Mouse (Mus musculus): Measurements from ENCODE around the gene Nol9.

Nol9 gene

DNA sequence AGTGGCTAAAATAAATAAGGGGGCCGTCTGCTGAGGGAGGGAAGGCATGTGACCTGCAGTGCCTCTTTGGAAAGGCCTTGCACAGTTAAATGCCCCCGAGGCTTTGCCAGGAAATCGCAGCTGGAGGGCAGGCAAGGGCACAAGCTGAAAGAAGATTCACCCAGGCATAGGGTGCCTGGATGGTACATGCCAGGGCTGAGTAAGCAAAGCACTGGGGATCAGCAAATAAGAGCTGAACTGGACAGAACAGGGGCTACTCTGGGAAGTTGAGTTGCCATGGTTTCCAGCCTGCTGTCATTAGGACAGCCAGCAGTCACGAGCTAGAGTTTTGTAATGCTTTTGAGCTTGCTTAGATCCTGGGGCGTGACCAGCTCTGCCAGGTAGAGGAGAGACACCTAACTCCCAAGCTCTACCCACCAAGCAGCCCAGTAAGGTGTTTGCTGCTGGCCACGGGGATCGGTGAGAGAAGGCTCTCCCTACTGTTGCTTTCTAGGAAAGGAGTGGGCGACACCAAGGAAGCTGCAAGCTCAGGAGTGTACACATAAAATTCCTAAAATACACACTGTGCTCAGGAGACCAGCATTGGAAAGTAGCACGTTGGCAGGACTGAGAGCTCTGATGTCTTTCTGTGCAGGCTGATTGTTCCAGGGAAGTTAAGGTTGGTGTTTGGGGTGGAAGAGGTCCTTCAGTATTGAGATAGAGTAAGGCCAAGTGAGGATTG is 23.4 kb downstream of the Nol9 start:
- no peak for DNase-seq (ENCODE audit: low read depth, low spot score)

DNA sequence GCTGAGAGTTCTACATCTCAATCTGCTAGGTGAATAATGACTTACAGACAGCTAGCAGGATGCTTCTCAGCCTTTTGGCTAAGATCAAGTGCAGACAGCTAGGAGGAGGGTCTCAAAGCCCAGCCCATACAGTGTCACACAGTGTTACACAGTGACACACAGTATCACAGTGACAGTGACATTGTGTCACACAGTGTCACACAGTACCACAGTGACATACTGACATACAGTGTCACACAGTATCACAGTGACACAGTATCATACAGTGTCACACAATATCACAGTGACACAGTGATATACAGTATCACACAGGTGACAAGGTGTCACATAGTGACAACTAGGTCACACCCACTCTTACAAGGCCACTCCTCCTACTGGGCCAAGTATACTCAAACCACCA is 28.2 kb downstream of the Nol9 start:
- DNase-seq (ENCODE audit: low read depth, low spot score): no peak

DNA sequence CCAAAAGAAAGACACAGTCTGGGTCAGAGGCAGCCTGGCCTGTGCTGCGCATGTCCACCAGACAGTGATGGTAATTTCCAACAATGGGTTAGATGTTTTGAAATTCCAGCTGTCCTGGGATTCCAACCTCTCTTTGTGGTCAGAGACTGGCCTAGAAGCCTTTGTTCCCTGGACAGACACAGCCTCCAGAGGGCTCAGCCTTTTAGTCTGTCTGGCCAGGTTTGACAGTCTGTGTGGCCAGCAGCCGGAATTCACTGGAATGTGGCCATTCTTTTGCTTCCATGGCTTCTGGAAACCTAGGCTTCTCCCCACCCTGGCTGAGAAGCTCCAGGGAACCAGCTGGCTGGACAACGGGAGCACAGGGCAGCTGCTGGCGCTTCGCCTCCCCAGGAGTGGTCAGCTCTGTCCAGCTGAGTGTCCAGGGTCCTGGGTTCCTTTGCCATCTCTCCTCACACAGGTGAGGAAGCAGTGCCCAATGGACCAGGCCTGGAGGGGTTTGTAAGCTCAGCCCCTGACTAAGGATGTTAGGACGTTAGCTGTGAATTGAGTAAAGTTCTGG is 29.1 kb downstream of the Nol9 start:
- no peak for DNase-seq (ENCODE audit: low read depth, low spot score)

DNA sequence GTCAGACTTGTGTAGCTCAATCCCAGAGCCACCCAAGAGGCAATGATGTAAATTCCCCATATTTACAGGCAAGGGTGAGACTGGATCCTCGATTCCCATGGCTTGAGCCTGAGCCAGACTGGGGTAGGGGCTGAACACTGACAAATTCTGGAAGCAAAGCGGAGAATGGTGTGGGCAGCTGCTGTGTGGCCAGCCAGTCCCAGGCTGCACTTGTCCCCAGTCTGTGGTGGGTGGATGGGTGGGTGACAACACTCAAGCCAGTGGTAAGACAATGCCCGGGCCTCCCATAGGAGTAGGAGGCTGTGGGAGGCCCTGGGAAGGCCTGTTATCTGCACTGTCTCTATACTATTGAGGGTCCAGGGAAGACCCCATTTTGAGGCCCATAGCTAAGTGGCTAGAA is 30.1 kb downstream of the Nol9 start:
- DNase-seq (ENCODE audit: low read depth, low spot score): no peak

DNA sequence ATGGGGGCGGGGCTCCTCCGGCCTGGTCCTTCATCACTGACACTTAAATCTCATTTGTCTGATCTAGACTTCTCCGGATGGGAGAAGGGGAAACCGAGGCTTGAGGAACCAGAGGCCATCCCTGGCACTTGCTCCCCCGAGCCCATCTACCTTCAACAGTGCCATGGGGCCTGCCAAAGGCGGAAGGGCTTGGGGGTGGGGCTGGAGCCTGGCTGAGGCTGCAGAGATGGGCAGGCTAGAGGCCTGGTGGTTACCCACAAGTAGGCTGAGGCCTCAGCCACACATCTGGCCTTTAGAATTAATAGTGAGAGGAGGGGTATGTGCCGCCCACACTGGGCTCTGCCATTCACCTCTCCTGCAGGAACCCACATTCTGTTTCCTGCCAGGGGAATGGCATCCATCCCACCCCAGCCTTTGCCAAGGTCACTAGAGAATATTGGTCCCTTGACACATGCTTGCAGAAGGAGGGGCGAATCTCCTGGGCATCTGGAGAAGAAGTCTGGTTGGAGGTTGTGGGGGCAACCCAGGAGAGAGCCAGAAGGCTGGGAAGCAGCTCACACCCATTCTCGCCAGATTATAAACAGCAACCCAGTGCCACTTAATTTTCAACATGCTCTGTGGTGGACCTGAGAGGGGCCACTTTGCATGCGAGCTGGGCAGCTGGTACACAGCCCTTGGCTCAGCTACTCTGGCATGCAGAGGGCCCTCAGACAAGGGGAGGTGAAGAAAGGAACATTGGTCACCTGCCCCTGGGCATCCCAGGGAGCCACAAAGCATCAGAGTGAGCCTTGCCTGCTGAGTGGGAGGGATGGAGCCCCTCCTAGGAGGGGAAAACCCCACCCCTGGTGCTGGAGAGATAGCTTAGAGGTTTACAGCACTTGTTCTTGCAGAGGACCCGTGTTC is 31.6 kb downstream of the Nol9 start:
- no peak for DNase-seq (ENCODE audit: low read depth, low spot score)

DNA sequence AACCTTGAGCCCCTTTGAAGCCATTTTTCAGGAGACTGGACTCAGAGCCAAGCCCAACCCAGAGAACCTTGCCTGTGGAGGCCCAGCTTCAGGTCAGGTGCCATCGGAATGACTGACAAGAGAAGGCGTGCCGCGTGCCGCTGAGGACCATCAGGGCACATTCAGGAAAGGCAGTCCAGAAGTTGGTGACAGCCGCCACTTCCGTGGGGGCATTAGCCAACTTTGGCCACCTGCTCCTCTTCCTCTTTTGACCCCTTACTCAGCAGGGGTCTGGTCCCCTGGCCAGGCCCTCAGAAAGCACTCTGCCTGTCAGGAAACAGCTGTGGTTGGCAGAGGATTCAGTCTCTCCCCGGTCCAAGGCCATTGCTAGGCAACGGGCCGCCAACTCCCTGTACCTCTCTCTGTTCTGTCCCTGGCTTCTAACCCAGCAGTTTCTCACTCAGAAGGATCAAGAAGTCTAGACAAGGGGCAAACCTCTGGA is 33.0 kb downstream of the Nol9 start, which contains the start of gene Plekhg5:
TSS of gene Plekhg5 (plus strand) at position 378 of the 481 bp plus-strand sequence.
- DNase-seq (ENCODE audit: low read depth, low spot score): no peak

DNA sequence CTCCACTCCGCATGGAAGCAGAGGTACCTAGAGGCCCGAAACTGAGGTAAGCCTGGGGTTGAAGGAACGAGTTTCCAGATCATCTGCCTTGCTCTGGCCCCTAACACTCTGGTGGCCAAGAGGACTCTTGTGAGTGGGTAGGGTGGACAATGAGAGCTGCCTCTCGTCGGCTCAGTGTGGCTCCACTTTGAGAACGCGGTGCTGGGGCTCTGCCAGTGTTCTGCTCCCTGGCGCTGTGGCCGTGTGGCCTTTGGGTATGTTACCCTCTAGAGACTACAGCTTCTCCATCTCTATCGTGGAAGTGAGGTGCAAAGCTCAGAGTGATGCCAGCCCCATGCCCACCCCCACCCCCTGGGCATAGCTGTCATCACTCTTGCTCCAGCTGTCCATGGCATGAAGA is 33.5 kb downstream of the Nol9 start:
- no peak for DNase-seq (ENCODE audit: low read depth, low spot score)

DNA sequence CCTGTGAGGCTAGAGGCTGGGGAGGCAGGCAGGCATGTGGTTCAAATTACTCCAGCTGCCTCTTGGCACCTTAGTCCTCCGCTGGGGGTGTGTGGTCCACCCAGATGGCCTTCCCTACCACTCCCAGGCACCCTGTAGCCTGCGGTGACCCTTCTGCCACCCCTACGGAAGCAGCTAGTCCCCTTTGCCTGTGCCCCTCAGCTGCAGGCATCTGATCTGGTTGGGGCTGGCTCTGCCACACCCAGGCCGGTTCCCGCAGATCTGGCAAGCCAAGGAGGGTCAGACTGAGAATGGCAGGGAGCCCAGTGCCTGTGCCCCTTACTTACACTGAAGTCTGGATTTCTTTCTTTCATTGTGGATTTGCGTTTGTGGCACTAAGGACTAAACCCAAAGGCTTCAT is 34.6 kb downstream of the Nol9 start:
- DNase-seq (ENCODE audit: low read depth, low spot score): no peak

DNA sequence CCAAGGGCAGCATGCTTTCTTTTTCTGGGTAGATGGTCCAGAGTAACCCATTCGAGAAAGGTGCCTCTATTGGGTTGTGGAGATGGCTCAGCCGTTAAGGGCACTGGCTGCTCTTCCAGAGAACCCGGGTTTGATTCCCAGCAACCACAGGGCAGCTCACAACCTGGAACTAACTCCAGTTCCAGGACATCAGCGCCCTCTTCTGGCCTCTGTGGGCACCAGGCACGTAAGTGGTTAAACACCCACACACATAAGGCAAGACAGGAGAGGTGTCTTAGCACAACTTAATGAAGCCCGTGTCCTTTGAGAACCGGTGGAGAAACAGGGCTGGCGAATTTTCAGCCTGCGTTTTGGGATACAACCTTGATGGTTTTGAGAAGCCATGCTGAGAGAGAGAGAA is 35.4 kb downstream of the Nol9 start:
- no peak for DNase-seq (ENCODE audit: low read depth, low spot score)

DNA sequence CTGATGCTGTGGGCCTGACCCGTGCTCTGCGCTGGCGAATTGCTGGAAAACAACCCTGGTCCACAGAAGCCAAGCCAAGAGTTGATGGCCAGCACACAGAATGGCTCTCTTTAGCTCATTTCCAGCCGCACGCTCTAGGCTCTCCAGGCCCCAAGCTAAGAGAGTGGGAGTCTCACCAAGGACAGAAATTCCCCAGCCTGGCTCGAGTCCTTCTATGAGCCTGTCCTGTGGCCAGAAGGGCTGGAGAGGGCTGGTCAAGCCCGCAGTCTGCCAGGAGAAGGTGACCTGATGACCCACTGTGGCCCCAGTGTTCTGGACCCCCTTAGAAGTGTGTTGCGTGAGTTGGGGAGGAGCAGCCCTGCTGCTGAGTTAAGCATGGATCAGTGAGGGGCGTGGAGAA is 38.1 kb downstream of the Nol9 start:
- no peak for DNase-seq (ENCODE audit: low read depth, low spot score)

DNA sequence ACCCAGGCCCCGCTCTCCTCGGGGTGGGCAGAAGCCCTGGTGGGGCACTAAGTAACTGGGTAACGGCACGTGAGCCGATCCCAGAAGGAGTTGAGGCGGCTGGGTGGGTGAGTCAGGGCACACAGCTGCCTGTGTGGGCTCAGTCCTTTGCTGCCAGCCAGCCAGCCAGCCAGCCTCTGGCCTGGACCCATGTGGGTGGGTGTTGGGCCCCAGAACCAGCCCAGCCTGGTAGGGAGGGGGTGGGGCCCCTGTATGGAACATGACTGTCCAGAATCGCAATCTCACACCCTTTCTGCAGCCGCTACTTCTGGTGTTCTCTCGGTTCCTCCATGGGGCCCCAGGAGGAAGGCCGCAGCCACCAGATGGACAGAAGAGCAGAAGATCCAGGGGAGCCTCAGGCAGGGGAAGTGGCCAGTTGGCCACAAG is 39.0 kb downstream of the Nol9 start:
- no peak for DNase-seq (ENCODE audit: low read depth, low spot score)

DNA sequence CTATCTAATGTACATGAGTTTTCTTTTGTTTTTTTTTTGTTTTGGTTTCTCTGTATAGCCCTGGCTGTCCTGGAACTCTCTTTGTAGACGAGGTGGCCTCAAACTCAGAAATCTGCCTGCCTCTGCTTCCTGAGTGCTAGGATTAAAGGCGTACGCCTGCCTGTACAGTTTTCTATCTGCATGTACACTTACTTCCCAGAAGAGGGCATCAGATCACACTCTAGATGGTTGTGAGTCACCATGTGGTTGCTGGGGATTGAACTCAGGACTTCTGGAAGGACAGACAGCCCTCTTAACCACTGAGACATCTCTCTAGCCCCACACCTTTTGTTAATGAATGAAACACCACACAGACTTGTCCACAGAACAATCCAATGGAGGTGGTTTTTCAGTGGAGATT is 40.1 kb downstream of the Nol9 start:
- no peak for DNase-seq (ENCODE audit: low read depth, low spot score)

DNA sequence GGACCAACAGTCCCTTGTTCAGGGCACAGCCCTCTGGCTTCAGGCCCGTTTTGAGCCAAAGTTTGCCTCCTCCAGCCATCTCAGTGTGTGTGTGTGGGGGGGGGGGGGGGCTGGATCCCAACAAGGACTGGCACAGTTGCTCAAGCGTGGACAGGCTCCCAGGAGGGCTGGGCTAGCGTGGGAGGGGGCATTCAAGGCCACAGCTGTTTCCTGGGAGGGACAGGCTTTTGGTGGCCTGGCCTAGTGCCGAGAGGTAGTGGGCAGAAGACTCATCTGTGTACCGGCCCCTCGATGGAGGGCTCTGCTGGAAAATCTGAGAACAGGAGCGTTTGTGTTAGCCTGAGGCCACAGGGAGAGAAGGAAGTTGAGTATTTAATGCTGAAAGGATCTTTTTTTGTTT is 40.8 kb downstream of the Nol9 start:
- DNase-seq (ENCODE audit: low read depth, low spot score): no peak

DNA sequence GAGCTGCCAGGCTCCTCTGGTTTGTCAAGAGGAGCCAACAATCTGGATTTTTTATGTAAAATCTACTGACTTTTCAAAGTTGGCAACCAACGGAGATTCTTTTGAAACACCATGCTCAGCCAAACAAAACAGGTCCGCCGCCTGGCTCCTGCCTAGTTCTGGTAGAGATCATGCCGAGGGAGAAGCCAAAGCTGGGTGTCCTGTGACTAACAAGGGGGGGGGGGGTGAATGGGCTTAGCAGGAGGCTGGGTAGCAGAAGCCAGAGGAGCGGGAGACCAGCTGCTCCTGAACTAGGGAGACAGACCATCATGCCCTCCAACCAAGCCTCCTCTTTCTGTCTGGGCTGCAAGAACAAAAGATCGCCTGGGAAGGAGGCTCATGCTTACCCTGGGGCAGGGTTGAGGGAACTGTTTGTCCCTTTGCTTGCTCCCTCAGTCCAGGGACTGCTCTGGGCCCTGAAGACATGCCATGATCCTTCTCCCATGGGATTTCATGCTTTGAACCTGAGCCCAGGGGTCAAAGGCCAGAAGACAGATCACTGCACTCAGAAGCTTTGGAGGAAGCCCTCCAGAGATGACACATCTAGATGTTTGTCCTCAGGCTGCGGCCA is 44.6 kb downstream of the Nol9 start:
- DNase-seq (ENCODE audit: low read depth, low spot score): no peak

DNA sequence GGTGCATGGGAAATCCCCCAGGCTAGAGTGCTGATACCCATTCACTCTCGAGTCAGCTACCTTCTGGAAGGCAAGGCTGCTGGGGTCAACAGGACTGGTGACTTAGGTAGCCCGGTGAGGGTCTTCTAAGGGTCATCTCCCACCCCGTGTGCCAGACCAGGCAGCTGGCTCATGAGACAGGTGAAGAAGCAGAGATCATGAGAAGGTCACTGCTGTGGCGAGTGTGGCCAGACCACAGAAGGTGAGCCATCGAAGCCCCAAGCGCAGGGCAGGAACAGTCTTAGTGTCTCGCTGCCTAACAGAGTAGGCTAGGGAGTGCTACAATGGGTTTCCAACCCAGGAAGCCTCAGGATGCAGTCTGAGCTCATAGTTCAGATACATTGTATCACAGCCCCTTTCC is 45.5 kb downstream of the Nol9 start:
- DNase-seq (ENCODE audit: low read depth, low spot score): no peak

DNA sequence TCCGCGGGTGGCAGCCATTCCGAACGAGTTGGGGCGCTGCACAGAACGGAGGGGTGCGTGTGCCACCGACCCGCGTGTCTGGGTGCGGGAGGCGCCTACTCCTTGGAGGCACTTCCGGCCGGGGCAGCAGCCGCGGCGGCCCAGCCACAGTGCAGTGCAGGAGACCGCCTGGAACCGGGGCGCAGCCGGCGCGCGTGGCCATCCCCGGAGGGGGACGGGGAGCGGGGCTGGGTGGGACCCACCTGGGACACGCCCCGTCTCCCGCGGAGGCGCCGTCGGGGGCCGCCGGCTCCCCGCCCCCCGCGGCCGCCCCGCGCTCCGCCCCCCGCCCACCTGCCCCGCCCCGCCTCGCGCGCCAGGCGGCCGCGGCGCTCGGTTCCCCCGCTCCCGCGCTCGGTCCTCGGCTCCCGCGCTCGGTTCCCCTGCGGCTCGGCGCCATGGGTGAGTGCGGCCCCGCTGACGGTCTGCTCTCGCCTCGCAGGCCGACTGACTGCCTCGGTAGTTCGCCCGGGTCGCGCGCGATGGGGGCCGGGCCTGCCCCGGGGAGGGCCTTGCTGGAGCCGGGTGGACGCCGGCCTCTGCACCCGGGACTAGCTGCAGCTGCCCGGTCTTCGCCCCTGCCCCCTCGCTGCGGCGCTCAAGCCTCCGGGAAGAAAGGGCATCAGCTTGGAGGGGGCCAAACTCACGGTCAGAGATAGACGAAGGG is 47.5 kb downstream of the Nol9 start:
- no peak for DNase-seq (ENCODE audit: low read depth, low spot score)

DNA sequence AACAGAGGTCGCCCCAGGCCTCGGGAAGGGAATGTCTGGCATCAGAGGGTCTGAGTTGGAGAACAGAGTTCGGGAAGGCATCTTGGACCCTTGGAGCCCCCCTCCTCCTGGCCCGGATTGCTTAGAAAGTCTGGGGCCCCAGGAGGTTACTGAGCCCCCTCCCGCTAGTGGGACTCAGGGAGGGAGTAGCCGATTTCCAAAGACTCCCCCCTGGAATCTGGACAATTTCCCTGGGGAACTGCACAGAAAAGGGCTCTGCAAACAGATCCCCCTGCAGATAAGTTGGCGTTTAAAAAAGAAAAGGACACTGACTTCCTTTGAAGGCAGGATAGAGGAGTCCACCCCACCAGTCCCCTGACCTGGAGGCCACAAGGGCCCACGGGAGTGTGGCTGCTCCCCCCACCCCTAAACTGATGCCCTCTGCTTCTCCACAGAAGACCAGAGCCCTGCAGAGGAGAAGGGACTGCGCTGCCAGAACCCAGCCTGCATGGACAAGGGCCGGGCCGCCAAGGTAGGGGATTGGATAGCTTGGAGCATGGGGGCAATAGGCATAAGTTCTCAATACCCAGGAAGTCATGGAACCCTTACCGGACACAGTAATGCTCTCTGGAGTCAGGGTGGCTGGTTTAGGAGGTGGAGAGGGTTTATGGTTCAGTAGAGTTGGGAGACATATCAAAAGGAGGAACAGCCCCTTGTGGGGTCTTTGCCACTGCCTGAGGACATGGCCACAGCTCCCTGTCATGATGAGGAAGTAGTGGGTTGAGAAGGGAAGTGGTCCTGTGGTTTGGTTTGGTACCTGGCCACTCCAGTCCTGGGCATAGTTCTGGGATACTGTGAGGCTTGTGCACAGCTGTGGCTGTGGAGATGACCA is 48.3 kb downstream of the Nol9 start:
- no peak for DNase-seq (ENCODE audit: low read depth, low spot score)

DNA sequence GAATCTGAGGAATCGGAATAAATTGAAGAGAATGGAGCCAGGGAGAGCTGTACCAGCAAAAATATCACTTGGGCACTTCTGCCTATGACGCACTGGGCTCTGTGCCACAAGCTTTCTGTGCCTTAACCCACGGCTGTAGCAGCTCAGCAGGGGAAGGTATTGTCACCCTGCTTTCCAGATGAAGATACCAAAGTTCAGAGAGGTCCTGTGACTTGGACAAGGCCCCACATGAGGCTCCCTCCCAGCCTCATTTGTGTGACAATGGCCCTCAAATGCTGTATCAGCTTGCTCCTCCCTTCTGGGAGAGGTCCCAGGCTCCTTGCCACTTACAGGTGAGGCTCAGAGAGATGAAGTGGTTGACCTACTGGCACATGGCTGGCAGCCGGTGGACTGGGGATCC is 49.0 kb downstream of the Nol9 start:
- DNase-seq (ENCODE audit: low read depth, low spot score): no peak

DNA sequence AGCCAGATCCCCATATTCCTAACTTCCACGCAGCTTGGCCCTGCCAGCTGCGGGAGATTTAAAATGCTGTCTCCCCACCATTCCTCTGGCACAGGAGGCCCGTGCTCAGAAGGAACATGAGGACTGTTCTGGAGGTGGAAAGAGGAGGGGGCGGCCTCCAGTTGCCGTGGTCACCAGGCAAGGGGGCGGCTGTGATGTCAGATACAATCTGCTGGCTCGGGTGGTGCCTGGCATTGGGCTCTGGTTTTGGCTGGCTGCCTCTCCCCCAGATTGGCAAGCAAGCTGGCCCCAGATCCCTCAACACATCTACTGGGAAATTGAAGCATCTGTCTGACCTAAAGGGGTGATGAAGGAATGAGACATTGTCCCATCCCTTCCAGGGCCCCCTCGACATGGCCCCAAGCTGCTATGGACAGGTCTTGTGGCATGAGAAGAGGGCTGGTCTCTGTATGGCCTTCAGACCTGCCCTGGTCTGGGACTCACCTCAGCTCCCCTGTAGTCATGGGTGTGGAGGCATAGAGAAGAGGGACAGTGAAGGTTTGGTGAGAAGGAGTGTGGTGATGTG is 49.5 kb downstream of the Nol9 start:
- DNase-seq (ENCODE audit: low read depth, low spot score): no peak

DNA sequence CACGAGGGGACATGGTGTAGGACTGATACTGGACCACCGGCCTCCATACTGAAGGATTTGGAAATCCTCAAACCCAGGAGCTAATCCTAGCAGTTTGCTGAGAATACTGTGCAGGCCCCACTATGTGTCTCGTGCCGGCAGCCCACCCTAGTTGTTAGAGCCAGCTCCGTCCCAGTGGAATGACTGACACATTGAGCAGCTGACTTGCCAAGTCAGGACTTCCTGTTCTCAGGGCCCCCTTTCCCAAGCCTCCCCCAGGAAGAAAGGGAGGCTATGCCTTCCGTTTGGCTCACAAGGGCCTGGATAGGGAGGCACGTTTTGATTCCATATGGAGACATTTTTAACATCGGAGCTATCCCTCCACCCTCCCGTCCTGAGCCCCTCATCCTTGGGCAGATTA is 51.1 kb downstream of the Nol9 start:
- DNase-seq (ENCODE audit: low read depth, low spot score): no peak

Measured in WW6 (cell line).